Mouse (Mus musculus) adrenal gland (tissue): Measurements from ENCODE around the gene Agap1.

Experiments
- intact Hi-C: fragments of 180-260 bp; cut with DNase I; formaldehyde crosslinking; loops from one replicate; pipeline ENCODE4 v1.15.1; 2025

Agap1 gene

GRCm38 (mm10) chr1:89700166-89700565 is 245.6 kb downstream of the Agap1 start:
- intact Hi-C loops, result no loop called here

GRCm38 (mm10) chr1:89701162-89701730 is 246.6 kb downstream of the Agap1 start:
- intact Hi-C loops, result no loop called here

GRCm38 (mm10) chr1:89703294-89703693 is 248.7 kb downstream of the Agap1 start:
- intact Hi-C loops, result no loop called here

GRCm38 (mm10) chr1:89705670-89706069 is 251.1 kb downstream of the Agap1 start:
- intact Hi-C loops, result no loop called here

DNA sequence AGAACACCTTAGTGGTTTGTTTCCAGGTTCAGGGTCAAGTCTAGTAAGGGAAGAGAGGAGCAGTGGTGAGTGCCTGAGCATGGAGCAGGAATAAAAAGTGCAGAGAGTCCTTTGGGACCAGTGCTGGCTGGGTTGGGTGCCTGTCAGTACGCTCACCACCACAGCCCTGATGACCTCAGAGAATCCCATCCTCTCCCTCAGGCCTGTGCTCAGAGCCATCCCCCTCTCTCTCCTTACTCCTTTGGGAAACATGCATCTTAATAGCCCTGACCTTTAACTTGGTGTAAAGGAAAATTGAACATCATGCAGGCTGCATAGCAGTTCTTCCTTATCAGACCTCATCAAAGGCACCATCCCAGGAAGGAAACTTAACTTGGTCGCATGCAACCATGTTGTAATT is 252.3 kb downstream of the Agap1 start:
- intact Hi-C loops, result no loop called here

GRCm38 (mm10) chr1:89707756-89708480 is 253.3 kb downstream of the Agap1 start:
- intact Hi-C loops, result no loop called here

DNA sequence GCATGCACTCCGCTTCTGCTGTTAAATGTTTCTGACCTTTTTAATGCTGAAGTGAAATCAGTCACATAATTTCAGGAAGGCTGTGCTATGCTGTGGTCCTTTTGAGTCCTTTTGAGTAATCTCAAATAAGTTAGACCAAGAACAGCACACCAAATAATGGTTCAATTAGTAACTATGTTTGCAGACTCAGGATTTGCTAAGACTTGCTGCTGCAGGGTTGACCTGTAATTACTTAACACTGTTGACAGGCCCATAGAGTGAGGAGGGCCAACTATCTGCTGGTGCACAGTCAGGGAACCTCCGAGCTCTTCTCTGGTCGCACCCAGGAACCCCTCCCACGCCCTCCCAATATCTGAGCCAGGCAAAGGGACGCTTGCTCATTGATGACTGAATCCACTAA is 255.2 kb downstream of the Agap1 start:
- intact Hi-C loops, result no loop called here

GRCm38 (mm10) chr1:89713681-89714080 is 259.1 kb downstream of the Agap1 start:
- intact Hi-C loops, result no loop called here

DNA sequence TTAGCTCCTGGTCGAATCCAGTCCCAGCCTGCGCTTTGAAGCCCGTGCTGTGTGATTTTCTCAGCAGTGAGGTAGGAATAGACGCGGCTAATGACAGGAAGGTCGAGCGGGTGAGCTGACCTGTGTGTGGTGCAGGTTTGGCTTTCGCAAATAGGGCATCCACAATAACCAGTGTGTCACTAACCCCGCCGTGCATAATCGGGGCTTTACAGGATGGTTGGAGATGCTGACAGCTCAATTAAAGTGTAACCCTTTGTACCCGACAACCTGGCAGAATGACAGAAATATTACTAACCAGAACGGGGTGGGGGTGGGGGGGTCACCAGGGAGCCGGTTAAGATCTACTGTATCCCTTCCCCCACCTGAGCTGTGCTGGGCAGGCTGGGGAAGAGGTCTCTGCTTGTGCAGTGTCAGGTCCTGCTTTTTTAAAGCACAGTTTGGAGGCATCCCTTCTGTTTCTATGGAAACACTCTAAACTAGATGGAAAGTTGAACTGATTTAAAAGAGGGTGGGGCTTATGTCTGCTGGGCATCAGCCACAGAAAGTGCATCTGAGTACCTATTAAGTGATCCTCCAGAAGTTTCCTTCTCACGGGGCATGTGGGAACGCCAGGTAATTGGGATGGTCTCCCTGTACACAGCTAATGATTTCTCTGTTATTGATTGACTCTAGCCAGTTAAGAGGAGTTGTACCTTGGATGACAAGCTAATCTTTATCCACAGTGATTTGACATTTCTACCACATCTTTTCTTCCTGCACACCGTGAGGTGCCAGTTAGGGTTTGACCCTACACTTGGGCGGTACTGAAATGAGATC is 259.8 kb downstream of the Agap1 start:
- intact Hi-C loops, result no loop called here

DNA sequence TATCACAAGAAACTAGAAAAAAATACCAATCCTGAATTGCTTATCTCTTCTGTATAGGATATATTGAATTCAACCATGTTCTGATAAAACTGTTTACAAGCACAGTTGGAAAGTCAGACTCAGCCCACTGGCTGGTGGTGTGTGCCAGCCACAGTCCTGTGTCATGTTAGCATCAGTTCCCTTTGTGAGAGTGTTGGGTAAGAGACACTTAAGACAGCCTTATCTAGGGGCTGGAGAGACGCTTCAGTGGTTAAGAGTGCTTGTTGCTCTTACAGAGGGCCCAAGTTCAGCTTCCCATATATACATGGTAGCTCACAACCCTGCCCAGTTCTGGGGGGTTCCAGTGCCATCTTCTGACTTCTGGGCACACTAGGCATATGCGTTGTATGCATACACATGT is 261.6 kb downstream of the Agap1 start:
- intact Hi-C loops, result no loop called here

- intact Hi-C loops, result no loop called here
Measured at GRCm38 (mm10) chr1:89717100-89717499, 262.5 kb downstream of the Agap1 start.

DNA sequence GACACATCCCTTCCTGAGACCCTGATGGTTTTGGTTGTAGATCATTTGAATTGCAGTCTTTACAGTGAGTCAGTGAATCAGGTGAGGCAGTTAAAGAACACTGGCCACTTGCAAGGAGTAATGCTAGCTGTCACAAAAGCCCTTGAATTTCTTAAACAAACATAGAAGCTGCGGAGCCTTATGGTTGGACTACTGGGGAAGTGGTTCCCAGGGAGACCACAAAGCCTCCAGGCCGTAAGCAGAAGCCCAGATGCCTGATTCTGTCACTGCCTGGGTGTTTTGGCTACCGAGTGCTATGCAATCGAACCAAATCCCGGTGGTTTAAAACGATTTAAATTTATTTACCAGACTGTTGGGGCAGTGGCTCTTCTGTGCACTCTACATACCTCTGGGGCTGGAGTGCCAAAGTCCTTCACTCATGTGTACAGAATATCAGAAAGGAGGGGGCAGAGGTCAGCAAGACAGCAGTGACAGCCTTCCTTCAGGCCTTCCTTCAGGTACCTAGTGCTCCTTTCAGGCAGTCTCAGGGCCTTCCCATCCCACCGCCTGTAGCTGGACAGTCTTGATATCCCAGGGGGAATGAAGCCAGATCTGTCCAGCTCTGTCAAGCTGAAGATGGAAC is 264.3 kb downstream of the Agap1 start:
- intact Hi-C loops, result no loop called here

GRCm38 (mm10) chr1:89724141-89724540 is 269.5 kb downstream of the Agap1 start:
- intact Hi-C loops, result no loop called here

GRCm38 (mm10) chr1:89724555-89724954 is 269.9 kb downstream of the Agap1 start:
- intact Hi-C loops, result no loop called here

GRCm38 (mm10) chr1:89724957-89725356 is 270.4 kb downstream of the Agap1 start:
- intact Hi-C loops, result no loop called here

DNA sequence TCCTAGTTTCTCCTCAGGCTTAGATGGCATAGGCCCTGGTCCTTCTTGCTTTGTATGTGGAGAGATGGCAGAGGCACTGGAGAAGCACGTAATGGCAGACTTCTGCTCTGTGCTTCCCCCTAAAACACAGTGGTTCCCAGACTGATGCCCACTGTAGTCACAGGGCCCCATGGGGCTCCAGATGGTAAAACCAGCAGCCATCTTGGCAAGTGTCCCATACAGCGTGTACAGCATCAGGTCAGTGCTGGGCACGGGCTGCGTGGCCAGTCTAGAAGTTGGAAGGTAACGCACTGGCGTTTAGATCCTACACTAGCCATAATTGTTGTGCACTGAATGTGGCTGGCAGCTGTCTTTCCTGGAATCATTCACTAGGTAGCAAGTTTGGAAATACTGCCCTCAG is 273.9 kb downstream of the Agap1 start:
- intact Hi-C loops, result no loop called here

- intact Hi-C loops, result no loop called here
Measured at GRCm38 (mm10) chr1:89730589-89731195, 276.1 kb downstream of the Agap1 start.

- intact Hi-C loops, result no loop called here
Measured at GRCm38 (mm10) chr1:89734368-89734767, 279.8 kb downstream of the Agap1 start.

DNA sequence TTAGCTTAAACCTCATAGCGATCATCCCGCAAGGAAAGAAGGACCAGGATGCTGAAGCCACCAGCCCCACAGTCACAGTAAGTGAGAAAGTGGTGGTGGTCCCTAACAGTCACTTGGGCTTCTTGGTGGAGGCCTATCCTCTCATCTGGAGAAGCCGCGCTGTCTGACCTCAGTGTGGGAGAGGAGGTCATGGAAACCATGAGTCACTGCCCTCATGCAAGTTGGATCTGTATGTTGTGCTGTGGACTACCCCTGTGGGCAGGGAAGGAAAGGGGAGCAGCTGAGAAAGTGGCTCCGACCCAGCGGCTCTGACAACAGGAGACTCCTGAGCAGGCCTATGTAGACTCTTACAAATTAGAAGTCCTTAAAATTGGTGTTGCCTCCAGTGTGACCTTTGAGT is 280.5 kb downstream of the Agap1 start:
- intact Hi-C loops, result no loop called here

DNA sequence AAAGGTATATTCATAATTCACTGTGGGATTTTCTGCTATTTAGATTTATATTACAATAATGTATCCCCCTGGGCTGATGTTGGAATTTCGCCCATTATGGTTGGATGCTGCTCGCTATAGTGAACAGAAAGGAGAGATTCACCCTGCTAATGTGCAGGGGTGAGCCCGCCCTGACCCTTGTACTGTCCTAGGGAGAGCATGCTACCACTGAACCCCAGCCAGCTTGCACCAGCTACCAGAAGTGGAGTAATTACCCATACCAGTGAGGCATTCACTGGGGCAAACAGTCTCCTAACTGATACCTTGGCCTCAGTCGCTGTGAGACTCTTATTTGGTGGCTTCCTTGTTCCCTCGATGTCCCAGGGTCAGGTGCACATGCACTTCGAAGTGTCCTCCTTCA is 281.4 kb downstream of the Agap1 start:
- intact Hi-C loops, result no loop called here

DNA sequence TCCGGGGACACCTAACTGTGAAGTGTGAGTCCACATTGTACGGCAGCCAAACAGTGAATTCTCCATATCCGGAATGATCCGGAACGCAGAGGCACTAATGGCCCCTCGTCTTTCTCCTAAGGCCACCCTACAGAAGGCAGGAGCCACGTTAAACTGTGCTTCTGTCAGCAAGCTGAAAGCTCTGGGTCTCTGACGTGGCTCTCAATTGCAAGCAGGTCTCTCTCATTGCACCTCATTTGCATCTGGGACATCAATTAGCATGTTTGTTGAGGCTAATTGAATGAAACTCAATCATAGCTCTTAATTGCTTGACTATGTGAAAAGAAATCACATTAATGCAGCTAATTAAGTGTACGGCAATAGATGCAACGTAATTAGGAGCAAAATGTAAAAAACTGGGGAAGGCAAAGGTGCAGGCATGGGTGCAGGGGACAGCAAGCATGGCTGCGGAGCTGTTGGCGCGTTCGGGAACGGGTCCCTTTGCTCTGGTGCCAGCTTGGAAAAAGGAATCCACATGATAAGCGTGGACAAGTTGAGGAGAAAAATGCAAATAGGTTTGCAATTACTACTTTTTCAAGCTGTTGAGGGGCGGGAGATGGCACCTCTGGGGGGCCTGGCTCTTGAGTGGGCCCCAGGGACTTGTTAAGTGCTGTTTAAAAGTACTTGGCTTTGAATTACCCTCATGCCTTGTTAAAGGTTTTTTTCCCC is 284.6 kb downstream of the Agap1 start:
- intact Hi-C loops, result no loop called here
